Mouse (Mus musculus) gastrocnemius, postnatal 4 days (tissue): Measurements from ENCODE around the gene Tram2. TPM values are rescaled to one million over a fixed set of nuclear protein-coding genes. Genes with fewer than 3 reads are reported as not detected.
A peak's percentile ranks its signal among the peaks of the same experiment; 100 is the strongest.

ENCODE experiments used
- DNase-seq, 2 experiments: peaks; one replicate each; pipeline ENCODE4 v3.0.0; 2021 to 2022; ENCODE audit warnings: low spot score in 2 of 2, mixed read lengths in 2 of 2
- total RNA-seq, 2 experiments: library from RNA; stranded (reverse); gene quantifications; 2 replicates each; pipeline ENCODE4 v1.2.3; 2021

Tram2 gene
- total RNA-seq, 2 experiments from 2014 or later = 20.8 to 21.6 TPM

- DNase-seq = no peak
Measured at GRCm38 (mm10) chr1:20981764-20982163, 97.3 kb downstream of the Tram2 start.

GRCm38 (mm10) chr1:20980553-20980952 is 98.5 kb downstream of the Tram2 start:
- no peak for DNase-seq

GRCm38 (mm10) chr1:20974341-20975135 is 104.5 kb downstream of the Tram2 start:
- no peak for DNase-seq

GRCm38 (mm10) chr1:20973389-20973788 is 105.6 kb downstream of the Tram2 start:
- DNase-seq = no peak

- no peak for DNase-seq
Measured at GRCm38 (mm10) chr1:20969642-20970041, 109.4 kb downstream of the Tram2 start.

GRCm38 (mm10) chr1:20954876-20955275 is 124.2 kb downstream of the Tram2 start:
- DNase-seq = no peak

- DNase-seq = no peak
Measured at GRCm38 (mm10) chr1:20951799-20952198, 127.2 kb downstream of the Tram2 start.

- DNase-seq = peak; percentile 94 to 95
Measured at GRCm38 (mm10) chr1:20951300-20951763, 127.7 kb downstream of the Tram2 start, which contains the start of gene Efhc1. Gene Efhc1, plus strand, starts transcription at chr1:20951626.

Other genes with a start within 250 kb of the Tram2 start
- 1 to 10 TPM; 2.5 to 3.0 TPM for gene Paqr8, start 188.6 kb downstream of the Tram2 start, total RNA-seq
- 1 to 10 TPM; 2.9 to 5.0 TPM for gene Efhc1, start 127.6 kb downstream of the Tram2 start, total RNA-seq
- 1 to 10 TPM; 2.1 to 2.6 TPM for gene Tmem14a, start 139.3 kb upstream of the Tram2 start, total RNA-seq
- gene Gsta3, start 161.4 kb upstream of the Tram2 start, total RNA-seq = 1 to 10 TPM in 1 of 2 experiments, not detected in 1; 1.0 TPM